Mouse (Mus musculus) E14TG2a.4 (cell line): ENCODE measurements around the gene Tefm.

ENCODE experiments used
- CTCF ChIP-seq: conservative IDR thresholded peaks from 2 replicates; pipeline ENCODE4 v1.5.1; 2014; ENCODE audit warnings: low read length
- NANOG ChIP-seq: IDR thresholded peaks from 2 replicates; pipeline ENCODE4 v1.6.1; 2014; ENCODE audit warnings: borderline replicate concordance, low read length, mixed read lengths
- POU5F1 ChIP-seq: IDR thresholded peaks from 2 replicates; pipeline ENCODE4 v1.6.1; 2014; ENCODE audit warnings: low read length, borderline replicate concordance

DNA sequence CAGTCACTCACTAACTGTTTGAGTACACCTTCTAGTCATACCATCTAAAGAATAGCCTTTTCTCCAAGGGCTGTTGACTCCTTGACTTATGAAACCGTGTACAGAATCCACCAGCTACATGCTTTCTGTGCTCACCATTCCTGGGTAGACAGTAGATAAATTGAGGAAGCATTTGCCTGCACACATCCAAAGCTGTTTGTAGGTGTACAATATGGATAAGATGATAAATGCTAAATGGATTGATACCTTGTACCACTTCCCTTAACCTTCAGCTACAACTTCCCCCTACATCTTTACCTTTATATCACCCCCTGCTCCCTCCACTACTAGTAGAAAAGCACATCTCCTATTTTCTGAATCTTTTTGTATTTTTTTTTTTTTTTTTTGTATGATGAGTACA, 37.6 kb downstream of the Tefm start:
- TF ChIP-seq CTCF: no peak
- TF ChIP-seq POU5F1: no peak
- no peak for TF ChIP-seq NANOG
